Mouse (Mus musculus): ENCODE data around the gene Dab1. TPM values are rescaled to one million over a fixed set of nuclear protein-coding genes. Genes with fewer than 3 reads are reported as not detected.

The Dab1 gene
- polyA plus RNA-seq, 1 experiment from 2014 or later, result 105 TPM

- H3K27me3 ChIP-seq, result no peaks in the 10 kb centered on the region
- H3K9ac ChIP-seq, result no peak overlapping the region
- no peak overlapping the region for H3K27ac ChIP-seq
- ATAC-seq, result no peak
- H3K36me3 ChIP-seq (ENCODE audit: poor library complexity, severe bottlenecking), result no peaks in the 10 kb centered on the region
- H3K4me2 ChIP-seq, result no peak overlapping the region
- H3K4me3 ChIP-seq, result no peak overlapping the region
- H3K9me3 ChIP-seq (replicated peaks), result no peaks in the 10 kb centered on the region
- no peaks in the 10 kb centered on the region for H3K4me1 ChIP-seq
Measured at GRCm38 (mm10) chr4:104153637-104154036, 534.5 kb downstream of the Dab1 start.

GRCm38 (mm10) chr4:104178067-104178466 lies 558.9 kb downstream of the Dab1 start:
- WGBS, result 61% methylated on average over 3 of the region's 3 CpGs
- Histone ChIP-seq H3K4me3 (no peak overlapping the region), H3K9ac (no peak overlapping the region), H3K9me3 (replicated peaks) (no peaks in the 10 kb centered on the region), H3K27me3 (no peaks in the 10 kb centered on the region), H3K4me2 (no peak overlapping the region), H3K36me3 (ENCODE audit: poor library complexity, severe bottlenecking) (no peaks in the 10 kb centered on the region), H3K4me1 (no peaks in the 10 kb centered on the region), H3K27ac (no peak overlapping the region)
- no peak for ATAC-seq

- H3K4me1 ChIP-seq, result no peaks in the 10 kb centered on the region; the same call in 1 of the 2 replicates
- H3K9ac ChIP-seq, result no peak overlapping the region
- H3K27me3 ChIP-seq, result no peaks in the 10 kb centered on the region
- WGBS, result 55% methylated on average over 4 of the region's 4 CpGs
- H3K4me2 ChIP-seq, result no peak overlapping the region
- no peaks in the 10 kb centered on the region for H3K36me3 ChIP-seq (ENCODE audit: poor library complexity, severe bottlenecking)
- no peak overlapping the region for H3K27ac ChIP-seq
- no peak for ATAC-seq
- H3K4me3 ChIP-seq, result no peak overlapping the region
- no peaks in the 10 kb centered on the region for H3K9me3 ChIP-seq (replicated peaks)
Measured at GRCm38 (mm10) chr4:104186311-104186710, 567.2 kb downstream of the Dab1 start.

- Histone ChIP-seq H3K27ac (no peak overlapping the region), H3K4me3 (no peak overlapping the region), H3K4me1 (no peaks in the 10 kb centered on the region), H3K4me2 (no peak overlapping the region), H3K9me3 (replicated peaks) (no peaks in the 10 kb centered on the region), H3K9ac (no peak overlapping the region), H3K27me3 (no peaks in the 10 kb centered on the region), H3K36me3 (ENCODE audit: poor library complexity, severe bottlenecking) (no peaks in the 10 kb centered on the region)
- 91% methylated on average over 8 of the region's 8 CpGs for WGBS
- no peak for ATAC-seq
Measured at GRCm38 (mm10) chr4:104198635-104199034, 579.5 kb downstream of the Dab1 start.

- Histone ChIP-seq H3K9me3 (replicated peaks) (no peaks in the 10 kb centered on the region), H3K4me2 (no peak overlapping the region), H3K27me3 (no peaks in the 10 kb centered on the region), H3K36me3 (ENCODE audit: poor library complexity, severe bottlenecking) (no peaks in the 10 kb centered on the region), H3K4me1 (0 out of 2 replicates have a peak, but pooled peaks cover 4% of the 10 kb centered on the region), H3K9ac (no peak overlapping the region), H3K27ac (no peak overlapping the region), H3K4me3 (no peak overlapping the region)
- WGBS, result 74% methylated on average over 5 of the region's 5 CpGs
- ATAC-seq, result no peak
Measured at GRCm38 (mm10) chr4:104201686-104202085, 582.5 kb downstream of the Dab1 start.

- no peaks in the 10 kb centered on the region for H3K27me3 ChIP-seq
- WGBS, result 38% methylated on average over 6 of the region's 6 CpGs
- H3K27ac ChIP-seq, result no peak overlapping the region
- no peaks in the 10 kb centered on the region for H3K9me3 ChIP-seq (replicated peaks)
- H3K36me3 ChIP-seq (ENCODE audit: poor library complexity, severe bottlenecking), result no peaks in the 10 kb centered on the region
- no peak overlapping the region for H3K9ac ChIP-seq
- no peak overlapping the region for H3K4me3 ChIP-seq
- no peak for ATAC-seq
- H3K4me1 ChIP-seq, result 0 out of 2 replicates have a peak, but pooled peaks cover 4% of the 10 kb centered on the region
- no peak overlapping the region for H3K4me2 ChIP-seq
Measured at GRCm38 (mm10) chr4:104204047-104204446, 584.9 kb downstream of the Dab1 start.

- Histone ChIP-seq H3K27ac (no peak overlapping the region), H3K36me3 (ENCODE audit: poor library complexity, severe bottlenecking) (no peaks in the 10 kb centered on the region), H3K4me2 (no peak overlapping the region), H3K9ac (no peak overlapping the region), H3K27me3 (no peaks in the 10 kb centered on the region), H3K9me3 (replicated peaks) (peaks cover 5% of the 10 kb centered on the region; the same call in 1 of the 2 replicates), H3K4me3 (no peak overlapping the region), H3K4me1 (peaks cover 12% of the 10 kb centered on the region)
- WGBS, result 81% methylated on average over 5 of the region's 5 CpGs
- ATAC-seq, result no peak
Measured at GRCm38 (mm10) chr4:104206639-104207038, 587.5 kb downstream of the Dab1 start.

GRCm38 (mm10) chr4:104209081-104209480 lies 589.9 kb downstream of the Dab1 start:
- H3K27me3 ChIP-seq, result no peaks in the 10 kb centered on the region
- peaks cover 14% of the 10 kb centered on the region for H3K4me1 ChIP-seq
- no peak overlapping the region for H3K27ac ChIP-seq
- no peak overlapping the region for H3K9ac ChIP-seq
- ATAC-seq, result no peak
- no peak overlapping the region for H3K4me2 ChIP-seq
- H3K4me3 ChIP-seq, result no peak overlapping the region
- H3K36me3 ChIP-seq (ENCODE audit: poor library complexity, severe bottlenecking), result no peaks in the 10 kb centered on the region
- H3K9me3 ChIP-seq (replicated peaks), result peaks cover 5% of the 10 kb centered on the region; the same call in 1 of the 2 replicates
- WGBS, result 14% methylated on average over 2 of the region's 2 CpGs

GRCm38 (mm10) chr4:104210796-104211195 lies 591.6 kb downstream of the Dab1 start:
- H3K27me3 ChIP-seq, result no peaks in the 10 kb centered on the region
- H3K9me3 ChIP-seq (replicated peaks), result peaks cover 5% of the 10 kb centered on the region; the same call in 1 of the 2 replicates
- ATAC-seq, result no peak
- no peak overlapping the region for H3K9ac ChIP-seq
- no peak overlapping the region for H3K27ac ChIP-seq
- H3K4me3 ChIP-seq, result no peak overlapping the region
- 88% methylated on average over 1 of the region's 1 CpGs for WGBS
- no peaks in the 10 kb centered on the region for H3K36me3 ChIP-seq (ENCODE audit: poor library complexity, severe bottlenecking)
- H3K4me2 ChIP-seq, result no peak overlapping the region
- H3K4me1 ChIP-seq, result peaks cover 25% of the 10 kb centered on the region

- 45% methylated on average over 9 of the region's 9 CpGs for WGBS
- no peak overlapping the region; the same call in 1 of the 2 replicates for H3K27ac ChIP-seq
Measured at GRCm38 (mm10) chr4:104211531-104212455, 592.6 kb downstream of the Dab1 start.

GRCm38 (mm10) chr4:104214724-104215123 lies 595.6 kb downstream of the Dab1 start:
- no peak for ATAC-seq
- no peak overlapping the region for H3K9ac ChIP-seq
- H3K4me3 ChIP-seq, result no peak overlapping the region
- H3K4me2 ChIP-seq, result no peak overlapping the region
- 18% methylated on average over 7 of the region's 7 CpGs for WGBS
- H3K27me3 ChIP-seq, result no peaks in the 10 kb centered on the region
- peaks cover 56% of the 10 kb centered on the region for H3K4me1 ChIP-seq
- H3K27ac ChIP-seq, result no peak overlapping the region
- no peaks in the 10 kb centered on the region for H3K36me3 ChIP-seq (ENCODE audit: poor library complexity, severe bottlenecking)
- H3K9me3 ChIP-seq (replicated peaks), result peaks cover 2% of the 10 kb centered on the region; the same call in 1 of the 2 replicates

More at GRCm38 (mm10) chr4:104211531-104212455, 592.6 kb downstream of the Dab1 start:
- no peaks in the 10 kb centered on the region for H3K27me3 ChIP-seq
- no peak overlapping the region for H3K4me2 ChIP-seq
- no peak overlapping the region for H3K4me3 ChIP-seq
- 0 out of 2 replicates have a peak, but pooled peaks have one; percentile 59 for ATAC-seq
- H3K9me3 ChIP-seq (replicated peaks), result peaks cover 5% of the 10 kb centered on the region; the same call in 1 of the 2 replicates
- H3K4me1 ChIP-seq, result peaks cover 27% of the 10 kb centered on the region
- H3K9ac ChIP-seq, result no peak overlapping the region
- no peaks in the 10 kb centered on the region for H3K36me3 ChIP-seq (ENCODE audit: poor library complexity, severe bottlenecking)

- ATAC-seq, result no peak
- Histone ChIP-seq H3K4me2 (no peak overlapping the region), H3K36me3 (ENCODE audit: poor library complexity, severe bottlenecking) (no peaks in the 10 kb centered on the region), H3K4me3 (no peak overlapping the region), H3K9me3 (replicated peaks) (no peaks in the 10 kb centered on the region), H3K9ac (no peak overlapping the region), H3K4me1 (peaks cover 42% of the 10 kb centered on the region), H3K27ac (no peak overlapping the region), H3K27me3 (no peaks in the 10 kb centered on the region)
- 24% methylated on average over 4 of the region's 4 CpGs for WGBS
Measured at GRCm38 (mm10) chr4:104217336-104217735, 598.2 kb downstream of the Dab1 start.

Measured in forebrain, embryonic 13.5 days (tissue).